16 mouse cellular contexts compared by ENCODE assay signal in the genomic region with DNA sequence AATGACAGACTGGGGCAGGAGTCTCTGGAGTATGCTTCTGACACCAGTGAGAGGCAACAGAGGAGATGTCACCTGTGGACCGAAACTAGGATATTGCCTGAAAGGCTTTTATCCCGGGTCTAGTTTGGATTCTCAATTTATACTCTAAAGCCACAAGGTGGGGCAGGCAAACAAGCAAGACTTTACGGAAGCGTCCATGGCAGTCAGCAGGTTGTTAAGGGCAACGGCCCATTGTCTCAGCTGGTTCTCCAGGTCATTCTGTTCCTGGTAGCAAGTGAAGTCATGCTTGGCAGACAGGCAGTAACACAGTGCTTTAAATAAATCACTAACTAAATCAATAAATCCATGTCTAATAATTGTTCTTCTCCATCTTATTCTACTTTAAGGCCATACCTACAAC. TPM values are rescaled to one million over a fixed set of nuclear protein-coding genes. Genes with fewer than 3 reads are reported as not detected.
DNase-seq lines count a peak whose midpoint lies in the region; ATAC-seq and TF ChIP-seq lines count a peak whose summit lies in the region.
"Had no signal": no experiment of that assay in that cellular context is flagged by ENCODE, and none has a peak within 500 bp of the region (broad histone marks: within the 10 kb centered on the region; RNA-seq: fewer than 3 reads in every experiment).

No protein-coding gene starts in this region.

- H3K4me2 ChIP-seq in heart, embryonic 11.5 days: no peak overlapping the region
- H3K4me2 ChIP-seq in forebrain, embryonic 13.5 days: no peak overlapping the region
- no peak overlapping the region for H3K4me2 ChIP-seq in intestine, postnatal 0 days (replicated peaks; ENCODE audit: low read depth)
- H3K4me2 ChIP-seq: liver, embryonic 13.5 days had no signal

- peak; percentile 55 for TF ChIP-seq CTCF in layer of hippocampus, adult 2 months (conservative IDR thresholded peaks at IDR 0.05)
- TF ChIP-seq CTCF in intestine, postnatal 0 days (IDR thresholded peaks at IDR 0.05; ENCODE audit: low read depth): no peak

- DNase-seq in heart, adult 18-20 months: peak; percentile 37 to 58
- no peak for DNase-seq in layer of hippocampus, adult 2 months (ENCODE audit: low spot score in 2 of 2)
- no peak for DNase-seq in layer of hippocampus, postnatal 10 days (ENCODE audit: low spot score in 2 of 2)
- DNase-seq in cerebellum, adult 18-20 months: peak; percentile 63 to 79
- DNase-seq in lung, postnatal 14 days: peak; percentile 23
- DNase-seq: forebrain, postnatal 0 days; gastrocnemius, postnatal 14 days; layer of hippocampus, adult 9-11 months; left cerebral cortex, postnatal 4 days; liver, embryonic 13.5 days had no signal

- H3K4me1 ChIP-seq in heart, embryonic 11.5 days (ENCODE audit: control insufficient read depth, insufficient read depth, low read length): no peaks in the 10 kb centered on the region
- peaks cover 3% of the 10 kb centered on the region; the same call in 1 of the 2 replicates for H3K4me1 ChIP-seq in forebrain, embryonic 13.5 days
- no peaks in the 10 kb centered on the region for H3K4me1 ChIP-seq in intestine, postnatal 0 days (replicated peaks; ENCODE audit: control insufficient read depth, insufficient read depth, low read length)
- H3K4me1 ChIP-seq: liver, embryonic 13.5 days had no signal

- H3K27me3 ChIP-seq in heart, embryonic 11.5 days (ENCODE audit: control insufficient read depth, insufficient read depth, low read length): no peaks in the 10 kb centered on the region
- no peaks in the 10 kb centered on the region for H3K27me3 ChIP-seq in forebrain, embryonic 13.5 days
- H3K27me3 ChIP-seq in intestine, postnatal 0 days (replicated peaks; ENCODE audit: control insufficient read depth, insufficient read depth, low read length): no peaks in the 10 kb centered on the region
- H3K27me3 ChIP-seq: liver, embryonic 13.5 days had no signal

- no peak overlapping the region for H3K27ac ChIP-seq in heart, embryonic 11.5 days (ENCODE audit: low read depth, low read length)
- peak overlapping the region; percentile 15; the same call in 1 of the 2 replicates for H3K27ac ChIP-seq in layer of hippocampus, adult 2 months
- no peak overlapping the region for H3K27ac ChIP-seq in forebrain, embryonic 13.5 days
- no peak overlapping the region for H3K27ac ChIP-seq in intestine, postnatal 0 days (ENCODE audit: low read depth, low read length)
- H3K27ac ChIP-seq: liver, embryonic 13.5 days had no signal

- ATAC-seq in heart, embryonic 11.5 days (replicated peaks; ENCODE audit: insufficient number of reproducible peaks, low FRiP score, low TSS enrichment): no peak
- no peak for ATAC-seq in forebrain, embryonic 13.5 days
- no peak for ATAC-seq in intestine, postnatal 0 days
- ATAC-seq: forebrain, postnatal 0 days; inflammation-experienced regulatory T-cells, adult 6 months had no signal

- H3K4me3 ChIP-seq in heart, embryonic 11.5 days (ENCODE audit: low read depth, low read length): no peak overlapping the region
- H3K4me3 ChIP-seq in layer of hippocampus, adult 2 months: no peak overlapping the region
- H3K4me3 ChIP-seq in forebrain, embryonic 13.5 days: no peak overlapping the region
- no peak overlapping the region for H3K4me3 ChIP-seq in intestine, postnatal 0 days (ENCODE audit: low read depth, low read length)
- H3K4me3 ChIP-seq: liver, embryonic 13.5 days; megakaryocyte, embryonic 14.5 days; myocyte had no signal

- no peak overlapping the region for H3K9ac ChIP-seq in heart, embryonic 11.5 days (ENCODE audit: low read depth, low read length)
- no peak overlapping the region for H3K9ac ChIP-seq in forebrain, embryonic 13.5 days
- H3K9ac ChIP-seq in intestine, postnatal 0 days (ENCODE audit: low read depth, low read length): no peak overlapping the region
- H3K9ac ChIP-seq: forebrain, postnatal 0 days; liver, embryonic 13.5 days had no signal

- no peaks in the 10 kb centered on the region for H3K36me3 ChIP-seq in heart, embryonic 11.5 days (ENCODE audit: control insufficient read depth, insufficient read depth, low read length)
- no peaks in the 10 kb centered on the region for H3K36me3 ChIP-seq in forebrain, embryonic 13.5 days (ENCODE audit: poor library complexity, severe bottlenecking)
- H3K36me3 ChIP-seq in intestine, postnatal 0 days (ENCODE audit: control insufficient read depth, insufficient read depth): no peaks in the 10 kb centered on the region
- H3K36me3 ChIP-seq: liver, embryonic 13.5 days had no signal

- 68% methylated on average over 5 of the region's 5 CpGs for WGBS in heart, embryonic 11.5 days (ENCODE audit: insufficient replicate concordance)
- WGBS in forebrain, embryonic 13.5 days: 68% methylated on average over 5 of the region's 5 CpGs
- WGBS in intestine, postnatal 0 days: 48% methylated on average over 5 of the region's 5 CpGs

- no peaks in the 10 kb centered on the region for H3K9me3 ChIP-seq in heart, embryonic 11.5 days (replicated peaks; ENCODE audit: control insufficient read depth, low read length)
- no peaks in the 10 kb centered on the region for H3K9me3 ChIP-seq in forebrain, embryonic 13.5 days (replicated peaks)
- no peaks in the 10 kb centered on the region for H3K9me3 ChIP-seq in intestine, postnatal 0 days (ENCODE audit: control insufficient read depth)
- H3K9me3 ChIP-seq: liver, embryonic 13.5 days had no signal

RNA-seq across cellular contexts. Expression of gene Rapgef4, which starts 24.6 kb away (rescaled TPM):
- total RNA-seq in heart, adult 18-20 months (2021): 10 to 100 TPM; 26.4 to 29.1 TPM
- polyA plus RNA-seq in heart, embryonic 11.5 days (2014; fragmentation: Nextera tagmentation; extraction: Ambion mirVana): 2.6 and 4.0 TPM in 2 replicates
- 100 to 1,000 TPM; 381 TPM for total RNA-seq in layer of hippocampus, adult 2 months (2021)
- 100 to 1,000 TPM; 152 to 156 TPM for total RNA-seq in layer of hippocampus, postnatal 10 days (2021)
- polyA plus RNA-seq in forebrain, embryonic 13.5 days (2015; fragmentation: Nextera tagmentation; extraction: Ambion mirVana): 5.9 and 8.2 TPM in 2 replicates
- polyA plus RNA-seq in intestine, postnatal 0 days (2015; fragmentation: Nextera tagmentation; extraction: Ambion mirVana): 2.7 and 3.4 TPM in 2 replicates

Comparison
In these comparisons a context has a peak if more than half of its experiments do, and no peak if none do; other contexts are left out.
1. DNase-seq: peak in heart, adult 18-20 months (2 of 2), cerebellum, adult 18-20 months (2 of 2) and lung, postnatal 14 days (single experiment); none in layer of hippocampus, adult 2 months (0 of 2) and layer of hippocampus, postnatal 10 days (0 of 2).
2. RNA of gene Rapgef4, which starts 24.6 kb away (total RNA-seq): 381 TPM in layer of hippocampus, adult 2 months and 152 to 156 TPM in layer of hippocampus, postnatal 10 days; 26.4 to 29.1 TPM in heart, adult 18-20 months; every median in the first group is over 4 times any median in the second.